Mouse (Mus musculus): ENCODE measurements around the gene Cdc14b. TPM values are rescaled to one million over a fixed set of nuclear protein-coding genes. Genes with fewer than 3 reads are reported as not detected.

Gene Cdc14b
- total RNA-seq, 2 experiments from 2014 or later = 2.6 to 3.2 TPM

DNA sequence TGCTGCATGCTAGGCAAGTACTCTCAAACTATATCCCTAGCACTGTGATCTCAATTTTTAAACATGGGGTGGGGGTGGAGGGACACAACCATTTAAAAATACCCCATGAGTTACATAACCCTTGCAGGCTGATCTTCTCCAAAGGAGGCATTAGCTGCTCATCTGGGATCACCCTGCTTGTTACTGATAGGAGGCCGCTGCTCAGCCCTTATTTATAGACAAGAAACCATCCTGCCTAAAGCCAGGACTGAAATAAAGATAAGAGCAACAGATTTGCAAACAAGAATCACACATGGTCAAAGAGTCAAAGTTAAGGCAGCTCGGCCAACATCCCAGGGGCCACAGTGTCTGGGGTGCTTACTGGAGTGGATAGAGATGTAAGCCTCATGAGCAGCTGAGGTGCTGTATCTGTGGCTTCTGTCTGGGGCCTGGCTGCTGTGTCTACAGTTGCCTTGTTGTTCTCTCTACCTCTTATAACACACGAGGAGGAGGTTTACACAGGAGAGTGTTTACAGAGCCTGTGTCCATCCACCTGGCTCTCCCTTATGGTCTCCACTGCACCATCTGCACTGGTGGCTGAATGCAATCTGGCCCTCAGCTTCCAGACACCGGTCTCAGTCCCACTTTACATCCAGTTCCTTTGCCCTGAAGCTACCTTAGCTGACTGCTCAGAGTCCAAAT, 38.0 kb downstream of the Cdc14b start:
- no peak for DNase-seq (ENCODE audit: low spot score in 2 of 2)

DNA sequence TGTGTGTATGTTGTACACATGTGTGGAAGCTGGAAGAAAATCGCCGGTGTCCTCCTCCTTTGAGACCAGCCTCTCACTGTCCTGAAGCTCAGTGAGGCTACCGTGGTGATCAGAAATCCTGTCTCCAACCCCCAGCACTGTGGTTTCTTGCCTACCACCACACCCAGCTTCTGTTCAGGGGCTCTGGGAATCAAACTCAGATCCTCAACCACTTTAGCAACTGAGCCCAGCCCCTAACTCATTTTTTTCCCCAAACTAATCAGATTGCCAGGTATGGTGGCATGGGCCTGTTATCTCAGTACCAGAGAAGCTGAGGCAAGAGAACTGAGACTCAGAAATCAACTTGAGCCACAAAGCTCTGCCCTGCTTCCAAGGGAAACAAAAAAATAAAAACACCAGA, 39.3 kb downstream of the Cdc14b start:
- no peak for DNase-seq (ENCODE audit: low spot score in 2 of 2)

GRCm38 (mm10) chr13:64235062-64235715, 39.9 kb downstream of the Cdc14b start:
- no peak for DNase-seq (ENCODE audit: low spot score in 2 of 2)

- DNase-seq (ENCODE audit: low spot score in 2 of 2) = no peak
These were observed 42.0 kb downstream of the Cdc14b start for GRCm38 (mm10) chr13:64233139-64233538.

DNA sequence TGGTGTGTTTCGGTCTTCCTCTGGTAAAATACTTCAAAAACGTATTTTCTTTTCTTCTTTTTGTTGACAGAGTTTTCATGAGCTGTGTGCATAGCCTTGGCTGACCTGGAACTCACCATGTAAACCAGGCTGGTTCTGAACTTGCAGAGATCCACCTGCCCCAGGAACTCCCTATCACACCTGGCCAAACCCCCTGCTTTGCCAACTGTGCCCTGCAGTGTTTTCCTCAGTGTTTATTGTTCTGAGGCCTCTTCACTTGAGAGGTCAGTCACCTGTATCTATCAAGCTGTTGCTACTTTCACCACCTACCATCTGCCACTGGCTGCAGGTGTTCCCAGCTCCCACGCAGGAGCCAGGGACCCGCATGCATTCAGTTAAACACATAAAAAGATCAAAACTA, 48.4 kb downstream of the Cdc14b start:
- no peak for DNase-seq (ENCODE audit: low spot score in 2 of 2)

- DNase-seq (ENCODE audit: low spot score in 2 of 2) = no peak
These were observed 49.4 kb downstream of the Cdc14b start for GRCm38 (mm10) chr13:64225738-64226137.

- DNase-seq (ENCODE audit: low spot score in 2 of 2) = peak in 1 of 2 experiments; percentile 10
These were observed 60.2 kb downstream of the Cdc14b start for GRCm38 (mm10) chr13:64214891-64215290.

- no peak for DNase-seq (ENCODE audit: low spot score in 2 of 2)
These were observed 63.0 kb downstream of the Cdc14b start for GRCm38 (mm10) chr13:64211995-64212603.

DNA sequence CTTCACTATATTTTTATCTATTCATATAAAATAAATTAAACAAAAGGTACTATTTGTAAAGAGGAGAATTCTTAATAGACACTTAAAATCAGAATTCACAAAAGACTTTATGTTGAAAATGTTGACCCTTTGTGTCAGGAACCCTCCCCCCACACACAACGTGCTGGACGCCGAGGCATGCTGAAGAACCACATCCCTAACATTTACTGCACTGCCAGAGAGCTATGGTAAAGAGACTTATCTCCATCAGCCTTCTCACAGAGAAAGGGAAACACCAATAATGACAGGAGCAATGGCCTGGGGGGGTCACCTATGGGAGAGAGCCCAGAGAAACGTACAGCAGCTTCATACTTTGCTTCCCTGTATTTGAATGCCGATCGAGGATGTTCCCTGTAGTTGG, 66.9 kb downstream of the Cdc14b start:
- DNase-seq (ENCODE audit: low spot score in 2 of 2) = no peak

DNA sequence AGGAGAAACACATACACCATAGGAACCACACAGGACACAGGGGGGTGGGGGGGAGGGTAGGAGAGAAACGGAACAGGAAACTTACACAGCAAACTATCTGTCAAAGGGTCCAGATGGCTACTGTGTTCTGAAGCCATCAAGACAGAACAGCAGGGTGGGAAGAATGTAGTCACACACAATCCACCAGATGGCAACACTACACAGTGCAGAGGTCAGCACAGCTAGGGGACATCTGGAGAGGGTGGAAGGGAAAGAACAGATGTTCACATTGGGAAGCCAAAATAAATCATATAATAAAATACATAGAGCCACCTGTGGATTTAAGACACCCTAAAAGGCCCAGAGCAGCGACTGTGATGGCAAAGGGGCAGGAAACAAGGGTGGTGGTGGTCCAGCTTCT, 69.9 kb downstream of the Cdc14b start:
- DNase-seq (ENCODE audit: low spot score in 2 of 2) = no peak

DNA sequence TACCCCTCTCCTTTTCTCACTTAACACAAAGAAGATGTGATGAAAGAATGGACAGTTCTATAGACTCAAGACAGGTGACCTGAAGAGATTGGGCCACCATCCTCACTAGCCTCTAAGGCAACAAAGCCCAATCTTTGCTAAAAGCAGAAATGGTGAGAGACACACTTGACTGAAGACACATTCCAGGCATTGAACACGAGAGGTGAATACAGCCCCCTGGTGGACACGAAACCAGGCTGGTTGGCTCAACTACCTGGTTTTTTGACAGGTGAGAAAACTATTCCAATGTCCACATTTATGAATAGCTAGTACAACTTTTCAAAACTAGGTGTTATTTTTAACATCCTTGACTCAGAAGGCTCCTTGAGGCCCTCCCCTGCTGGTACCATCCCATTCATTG, 70.4 kb downstream of the Cdc14b start:
- no peak for DNase-seq (ENCODE audit: low spot score in 2 of 2)

DNA sequence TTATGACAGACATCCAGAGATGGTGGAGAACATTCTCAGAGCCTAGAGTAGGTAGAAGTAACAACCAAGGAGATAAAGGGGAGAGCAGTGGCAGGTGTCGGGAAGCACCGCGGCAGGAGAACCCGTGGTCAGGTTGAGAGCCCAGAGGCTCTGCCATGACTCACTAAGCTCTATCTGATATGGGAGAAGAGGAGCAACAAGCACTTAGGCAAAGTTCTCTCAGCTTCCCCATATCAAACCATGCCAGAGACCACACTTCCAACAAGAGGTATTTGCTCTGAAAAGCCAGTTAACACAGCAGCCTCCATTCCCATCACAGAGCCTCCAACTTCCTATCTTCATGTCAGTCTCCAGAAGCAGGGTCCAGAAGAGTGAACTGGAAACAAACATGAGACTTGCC, 74.2 kb downstream of the Cdc14b start:
- DNase-seq (ENCODE audit: low spot score in 2 of 2) = no peak

DNA sequence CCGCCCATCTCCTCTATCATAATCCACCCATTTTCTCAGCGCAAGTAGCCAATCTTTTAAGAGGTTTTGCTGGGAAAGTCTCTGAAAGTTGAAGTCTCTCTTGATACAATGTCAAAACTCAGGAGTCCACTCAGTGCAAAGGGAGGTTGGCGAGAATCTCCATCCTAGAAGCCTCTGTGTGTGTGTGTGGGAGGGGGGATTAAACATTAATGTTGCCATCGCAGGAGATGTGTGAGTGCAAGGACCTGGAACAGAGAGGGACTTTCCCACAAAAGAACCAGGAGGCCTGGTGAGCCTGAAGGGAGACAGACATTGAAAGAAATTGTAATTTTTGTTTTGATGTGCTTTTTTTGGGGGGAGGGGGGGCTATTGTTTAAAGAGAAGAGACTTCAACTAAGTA, 76.8 kb downstream of the Cdc14b start:
- DNase-seq (ENCODE audit: low spot score in 2 of 2) = no peak

DNA sequence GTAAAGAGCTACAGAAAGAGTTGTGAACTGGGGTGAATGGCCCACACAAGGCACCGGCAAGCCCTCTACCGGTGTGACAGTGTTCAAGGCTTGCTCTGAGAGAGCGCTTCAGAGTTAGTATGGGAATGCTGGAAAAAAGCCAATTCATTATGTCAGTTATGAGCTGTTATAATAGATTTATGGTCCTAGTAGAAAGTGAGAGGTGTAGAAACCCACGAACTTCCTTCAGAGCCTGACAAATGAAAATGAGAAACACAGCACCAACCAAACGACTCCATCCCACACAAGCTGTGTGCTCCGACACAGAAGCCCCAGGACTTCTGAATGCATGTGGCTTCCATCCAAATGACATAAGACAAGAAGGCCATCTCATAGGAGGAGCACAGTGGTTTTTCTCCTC, 77.2 kb downstream of the Cdc14b start:
- DNase-seq (ENCODE audit: low spot score in 2 of 2) = no peak

DNA sequence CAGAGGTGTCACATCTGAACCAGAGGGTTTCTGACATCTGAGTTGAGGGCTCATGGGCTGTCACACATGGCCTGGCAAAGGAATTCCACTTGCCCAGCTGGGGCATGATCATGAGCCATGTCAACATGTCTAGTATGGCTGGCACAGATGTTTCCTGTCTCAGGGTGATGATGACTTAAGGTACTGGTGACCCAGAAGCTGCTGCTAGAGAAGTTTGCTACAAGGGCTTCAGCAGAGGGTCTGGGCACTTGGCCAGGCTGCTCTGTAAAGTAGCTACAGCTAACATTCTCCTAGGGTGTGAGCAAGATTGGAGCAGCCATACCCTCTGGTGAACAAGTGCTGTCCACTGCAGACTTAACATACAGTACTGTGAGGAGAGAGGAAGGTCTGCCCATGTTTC, 88.0 kb downstream of the Cdc14b start:
- DNase-seq (ENCODE audit: low spot score in 2 of 2) = no peak

DNA sequence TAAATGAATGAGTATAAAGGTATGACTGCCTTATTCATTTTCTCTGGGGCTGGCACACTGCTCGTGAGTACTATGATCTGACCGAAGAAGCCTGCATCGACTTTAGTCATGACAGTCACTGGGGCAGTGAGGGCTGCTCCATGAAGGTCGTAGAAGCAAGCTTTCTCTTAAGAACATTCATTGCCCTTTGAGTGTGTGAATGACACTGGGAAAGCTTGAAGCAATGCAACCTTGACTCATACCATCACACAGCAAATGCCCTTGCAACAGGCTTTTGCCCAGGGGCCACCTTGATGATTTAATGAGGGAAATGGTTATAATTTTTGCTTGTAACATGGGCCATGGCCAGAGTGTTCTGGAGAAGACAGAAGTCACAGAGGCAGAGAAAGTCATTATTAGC, 88.6 kb downstream of the Cdc14b start:
- DNase-seq (ENCODE audit: low spot score in 2 of 2) = no peak

DNA sequence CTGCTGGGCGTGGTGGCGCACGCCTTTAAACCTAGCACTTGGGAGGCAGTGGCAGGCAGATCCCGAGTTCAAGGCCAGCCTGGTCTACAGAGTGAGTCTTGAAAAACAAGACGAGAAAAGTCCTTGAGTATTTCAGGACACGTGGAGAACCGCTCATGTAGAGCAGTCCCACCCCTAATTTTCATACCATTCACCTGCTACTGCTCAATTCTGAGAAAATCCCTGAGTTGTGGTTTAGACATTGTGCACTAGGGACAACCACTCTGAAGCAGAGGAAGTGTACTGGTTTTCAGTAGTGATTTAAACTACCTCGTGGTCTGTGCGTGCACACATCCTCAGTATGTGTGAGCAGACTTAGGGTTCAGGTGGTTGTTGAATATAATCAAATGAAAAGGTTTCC, 89.5 kb downstream of the Cdc14b start:
- DNase-seq (ENCODE audit: low spot score in 2 of 2) = no peak

DNA sequence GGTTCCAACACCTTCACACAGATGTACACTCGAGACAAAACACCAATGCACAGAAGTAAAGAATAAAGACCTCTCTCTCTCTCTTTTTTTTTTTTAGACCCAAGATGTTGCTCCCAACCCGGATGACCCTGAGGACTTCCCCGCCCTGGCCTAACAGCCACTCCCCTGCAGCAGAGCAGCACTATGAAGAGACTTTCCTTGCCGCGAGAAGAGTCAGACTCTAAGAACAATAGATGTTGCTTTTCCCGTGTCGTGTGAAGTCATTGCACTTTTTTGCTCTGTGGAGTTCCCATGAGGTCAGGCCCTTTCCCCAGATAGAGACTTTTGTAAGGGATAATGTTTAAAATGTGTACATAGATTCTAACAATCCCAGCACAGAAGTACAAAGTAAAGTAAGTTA, 89.9 kb downstream of the Cdc14b start:
- DNase-seq (ENCODE audit: low spot score in 2 of 2) = no peak

DNA sequence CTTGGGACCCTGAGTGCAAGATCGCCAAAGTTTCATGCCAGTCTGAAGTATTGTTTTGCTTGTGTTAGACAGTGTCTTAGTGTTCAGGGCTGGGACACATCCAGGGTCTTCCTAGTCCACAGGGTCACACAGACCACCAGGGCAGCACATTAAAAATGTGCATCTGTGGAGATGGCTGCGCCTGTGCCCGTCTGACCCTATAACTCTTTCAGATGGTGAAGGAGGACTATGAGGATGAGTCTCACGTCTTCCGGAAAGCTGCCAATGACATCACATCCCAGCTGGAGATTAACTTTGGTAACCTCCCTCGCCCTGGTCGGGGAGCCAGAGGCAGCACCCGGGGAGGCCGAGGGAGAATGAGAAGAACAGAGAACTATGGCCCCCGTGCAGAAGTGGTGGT, 90.7 kb downstream of the Cdc14b start:
- DNase-seq (ENCODE audit: low spot score in 2 of 2) = no peak

DNA sequence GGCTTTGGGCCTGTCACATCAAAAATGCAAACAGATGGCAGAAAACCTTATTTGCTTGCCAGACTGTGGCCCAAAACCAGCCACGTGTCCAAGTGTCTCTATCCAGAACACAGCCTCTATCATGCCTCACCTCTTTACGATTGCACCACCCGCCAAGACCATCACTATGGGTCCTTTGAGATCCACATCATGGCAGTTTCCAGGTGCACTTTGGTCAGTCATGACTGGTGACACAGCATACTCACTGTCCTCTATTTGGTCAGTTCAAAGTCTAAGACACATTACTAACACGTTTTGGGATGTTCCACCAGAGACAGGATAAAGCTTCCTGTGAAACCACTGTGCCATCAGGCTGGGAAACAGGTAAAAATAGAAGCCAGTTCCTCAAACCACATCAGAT, 91.5 kb downstream of the Cdc14b start:
- no peak for DNase-seq (ENCODE audit: low spot score in 2 of 2)

DNA sequence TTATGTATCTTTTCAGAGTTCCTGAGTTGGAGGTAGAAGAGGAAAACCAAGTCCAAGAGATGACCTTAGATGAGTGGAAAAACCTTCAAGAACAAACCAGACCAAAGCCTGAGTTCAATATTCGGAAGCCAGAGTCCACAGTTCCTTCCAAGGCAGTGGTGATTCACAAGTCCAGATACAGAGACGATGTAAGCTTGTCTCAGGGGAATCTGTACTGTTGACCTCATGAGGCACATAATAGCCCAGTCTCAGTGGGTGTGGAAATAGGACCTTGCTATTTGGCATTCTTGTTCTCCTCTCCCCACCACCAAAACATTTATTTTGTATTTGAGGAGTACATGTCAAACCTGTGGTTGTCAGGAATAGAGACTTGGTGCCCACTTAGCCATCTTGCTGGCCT, 93.0 kb downstream of the Cdc14b start:
- DNase-seq (ENCODE audit: low spot score in 2 of 2) = no peak

GRCm38 (mm10) chr13:64180888-64181287, 94.2 kb downstream of the Cdc14b start:
- DNase-seq (ENCODE audit: low spot score in 2 of 2) = peak; percentile 62

- DNase-seq (ENCODE audit: low spot score in 2 of 2) = no peak
These were observed 94.8 kb downstream of the Cdc14b start for GRCm38 (mm10) chr13:64180300-64180699.
